Mouse (Mus musculus) lung, postnatal 0 days (tissue): ENCODE data around the gene Adgrf3. TPM values are rescaled to one million over a fixed set of nuclear protein-coding genes. Genes with fewer than 3 reads are reported as not detected.
"Not testable (repeated sequence)": the region's sequence is repeated elsewhere in the genome, so short reads cannot be mapped to it uniquely, and the experiment has no call there.

Experiments used
- ATAC-seq: fragments of 200-750 bp; cut with Nextera tagmentation; 2 replicates; pipeline ENCODE4 v1.8.0; 2017; ENCODE audit warnings: moderate library complexity
- DNase-seq: peaks from one replicate; pipeline ENCODE4 v3.0.0-alpha.2; 2016; ENCODE audit warnings: low spot score
- H3K27ac ChIP-seq: fragments of 300-500 bp; sonication (generic); 2 replicates; pipeline ENCODE4 v1.5.1; 2014; ENCODE audit warnings: antibody characterized with exemption, mild to moderate bottlenecking, low read length, mixed read lengths
- H3K27me3 ChIP-seq: fragments of 300-500 bp; sonication (generic); replicated peaks from 2 replicates; pipeline ENCODE4 v1.6.1; 2014; ENCODE audit warnings: low read length, mixed read lengths; ENCODE audit not compliant: insufficient read depth
- H3K36me3 ChIP-seq: fragments of 300-500 bp; sonication (generic); 2 replicates; pipeline ENCODE4 v1.6.1; 2014; ENCODE audit warnings: low read length, mixed read lengths; ENCODE audit not compliant: insufficient read depth
- H3K4me1 ChIP-seq: fragments of 300-500 bp; sonication (generic); 2 replicates; pipeline ENCODE4 v1.6.1; 2014; ENCODE audit warnings: antibody characterized with exemption, low read depth, low read length, mixed read lengths; ENCODE audit not compliant: insufficient read depth
- H3K4me2 ChIP-seq: fragments of 300-500 bp; sonication (generic); replicated peaks from 2 replicates; pipeline ENCODE4 v1.6.1; 2014; ENCODE audit warnings: low read depth, mild to moderate bottlenecking, low read length, moderate library complexity, mixed read lengths
- H3K4me3 ChIP-seq: fragments of 300-500 bp; sonication (generic); 2 replicates; pipeline ENCODE4 v1.5.1; 2014; ENCODE audit warnings: low read depth, low read length
- H3K9ac ChIP-seq: fragments of 300-500 bp; sonication (generic); replicated peaks from 2 replicates; pipeline ENCODE4 v1.6.1; 2014; ENCODE audit warnings: low read depth, mild to moderate bottlenecking
- H3K9me3 ChIP-seq: fragments of 300-500 bp; sonication (generic); 2 replicates; pipeline ENCODE4 v1.6.1; 2016; ENCODE audit warnings: low read length, mixed read lengths
- CTCF ChIP-seq: IDR thresholded peaks from 2 replicates; pipeline ENCODE4 v1.5.1; 2016; ENCODE audit warnings: antibody characterized with exemption, mild to moderate bottlenecking
- EP300 ChIP-seq: IDR thresholded peaks from 2 replicates; pipeline ENCODE4 v1.6.1; 2016; ENCODE audit warnings: antibody characterized with exemption, mild to moderate bottlenecking, control low read depth
- WGBS: fragments of 180-500 bp; shearing (Covaris S2); extraction: QIAGEN DNeasy Blood & Tissue Kit; methylation state at CpG from one replicate; pipeline ENCODE4 v1.1.7; 2014; 5-methylcytosine and 5-hydroxymethylcytosine counted together
- polyA plus RNA-seq: library from polyadenylated mRNA; unstranded; fragments of >200 nt; fragmentation: Nextera tagmentation; extraction: Ambion mirVana; gene quantifications from 2 replicates; pipeline ENCODE4 v1.2.1, GENCODE M21; 2015

The Adgrf3 gene
- polyA plus RNA-seq, 1 experiment from 2014 or later = 0.13 TPM

DNA sequence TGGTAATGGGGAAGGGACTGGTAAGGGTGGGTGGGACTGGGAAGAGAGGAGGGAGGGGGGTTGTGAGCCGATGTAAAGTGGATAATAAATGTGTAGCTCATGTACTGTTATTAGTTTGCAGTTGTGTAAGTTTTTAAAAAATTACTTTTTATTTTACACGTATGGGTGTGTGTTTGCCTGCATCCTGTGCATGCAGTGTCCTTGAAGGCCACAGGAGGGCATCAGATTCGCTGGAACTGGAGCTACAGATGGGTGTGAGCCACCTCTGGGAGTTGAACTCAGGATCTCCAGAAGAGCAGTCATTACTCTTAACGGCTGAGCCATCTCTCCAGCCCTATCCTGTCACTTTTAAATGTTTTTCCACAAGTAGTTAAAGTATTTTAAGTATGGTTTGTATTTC, 25.4 kb upstream of the Adgrf3 start:
- WGBS = 73% methylated on average over 4 of the region's 4 CpGs
- no peak overlapping the region for H3K4me2 ChIP-seq
- no peaks in the 10 kb centered on the region for H3K9me3 ChIP-seq
- TF ChIP-seq CTCF (peak; percentile 67), EP300 (no peak)
- H3K27me3 ChIP-seq = no peaks in the 10 kb centered on the region
- H3K27ac ChIP-seq = no peak overlapping the region
- ATAC-seq (no peak), DNase-seq (peak; percentile 22)
- H3K9ac ChIP-seq = no peak overlapping the region
- no peaks in the 10 kb centered on the region for H3K4me1 ChIP-seq
- H3K36me3 ChIP-seq = no peaks in the 10 kb centered on the region
- no peak overlapping the region for H3K4me3 ChIP-seq

DNA sequence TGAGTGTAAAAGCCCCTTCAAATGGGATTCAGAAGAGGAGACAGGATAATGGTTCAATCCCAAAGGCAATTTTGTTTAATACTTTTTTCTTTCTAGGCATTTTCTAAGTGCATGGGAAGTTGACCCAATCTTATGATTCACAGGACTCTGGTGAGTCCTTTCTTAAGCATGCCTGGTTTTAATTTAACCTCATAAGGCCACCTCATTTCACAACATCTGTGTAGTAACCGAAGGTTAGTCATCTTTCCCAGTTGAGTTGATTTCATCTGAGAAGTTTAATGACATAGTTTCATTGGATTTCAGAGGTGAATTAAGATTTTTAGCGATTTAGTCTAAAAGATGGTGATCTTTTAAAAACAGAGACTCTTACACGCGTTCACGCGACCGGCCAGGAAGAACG, 17.2 kb upstream of the Adgrf3 start:
- DNase-seq (no peak), ATAC-seq (no peak)
- H3K9me3 ChIP-seq = no peaks in the 10 kb centered on the region
- 96% methylated on average over 8 of the region's 8 CpGs for WGBS
- no peak overlapping the region for H3K9ac ChIP-seq
- H3K27me3 ChIP-seq = no peaks in the 10 kb centered on the region
- no peak for TF ChIP-seq CTCF
- no peak for TF ChIP-seq EP300
- no peaks in the 10 kb centered on the region for H3K36me3 ChIP-seq
- no peaks in the 10 kb centered on the region for H3K4me1 ChIP-seq
- no peak overlapping the region for H3K4me2 ChIP-seq
- H3K4me3 ChIP-seq = no peak overlapping the region
- H3K27ac ChIP-seq = no peak overlapping the region

DNA sequence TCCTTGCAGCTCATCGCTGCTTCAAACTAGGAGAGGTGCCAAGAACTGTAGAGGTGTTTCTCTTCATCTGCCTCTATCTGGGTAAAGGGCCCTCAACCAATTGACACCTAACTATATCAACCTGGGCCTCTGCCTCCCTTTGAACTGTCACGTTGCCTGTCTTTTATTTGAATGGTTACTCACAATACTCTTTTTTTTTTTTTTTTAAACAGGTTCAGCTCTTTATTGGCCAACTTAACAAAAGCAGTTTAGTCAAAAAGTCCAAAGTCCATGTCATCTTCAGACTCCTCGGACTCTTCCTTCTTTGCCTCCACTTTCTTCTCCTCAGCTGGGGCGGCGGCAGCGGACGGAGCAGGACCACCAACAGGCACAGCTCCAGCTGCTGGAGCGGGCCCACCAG, 15.1 kb upstream of the Adgrf3 start:
- DNase-seq (no peak), ATAC-seq (no peak)
- no peak overlapping the region for H3K27ac ChIP-seq
- whole genome bisulfite sequencing = 87% methylated on average over 8 of the region's 8 CpGs
- H3K9ac ChIP-seq = no peak overlapping the region
- no peaks in the 10 kb centered on the region for H3K36me3 ChIP-seq
- H3K4me3 ChIP-seq = no peak overlapping the region
- H3K4me1 ChIP-seq = no peaks in the 10 kb centered on the region
- TF ChIP-seq EP300 (no peak), CTCF (no peak)
- H3K9me3 ChIP-seq = no peaks in the 10 kb centered on the region
- no peak overlapping the region for H3K4me2 ChIP-seq
- H3K27me3 ChIP-seq = no peaks in the 10 kb centered on the region

DNA sequence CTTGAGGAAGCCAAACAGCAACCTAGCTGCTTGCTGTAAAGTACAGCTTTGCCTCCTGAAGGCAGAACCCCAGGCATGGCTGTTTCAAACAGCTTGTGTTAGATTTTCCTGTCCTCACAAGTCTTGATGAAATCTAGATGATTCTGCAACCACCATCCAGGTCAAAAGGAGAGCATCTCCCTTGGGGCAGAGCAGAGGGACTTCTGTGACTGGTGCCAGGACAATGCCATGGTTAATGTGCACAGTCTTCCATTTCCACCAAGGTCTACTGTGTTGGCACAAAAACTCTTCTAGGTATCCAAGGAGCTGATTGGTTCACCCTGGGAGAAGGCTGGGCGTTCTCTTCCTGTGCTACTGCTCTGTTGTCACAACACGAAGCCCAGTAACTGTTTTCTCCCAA, 14.2 kb upstream of the Adgrf3 start:
- TF ChIP-seq EP300 (no peak), CTCF (no peak)

DNA sequence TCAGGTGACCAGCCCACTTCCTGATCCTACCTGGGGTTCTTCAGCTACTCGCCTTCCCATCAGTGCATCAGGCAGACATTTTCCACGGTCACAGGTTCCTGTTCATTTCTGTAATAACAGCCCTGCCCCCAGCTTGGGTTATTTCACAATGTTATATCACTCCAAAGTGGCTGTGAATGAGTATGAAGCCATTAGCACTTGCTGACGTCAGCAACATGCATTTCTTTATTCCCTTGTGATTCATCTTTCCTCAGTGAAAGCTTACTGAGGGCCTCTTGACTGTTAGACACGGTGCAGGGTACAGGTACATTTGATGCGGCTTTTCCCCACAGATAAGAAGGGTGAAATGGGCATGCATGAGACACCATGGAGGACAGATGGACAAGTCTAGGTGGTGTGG, 10.4 kb upstream of the Adgrf3 start:
- Histone ChIP-seq H3K36me3 (no peaks in the 10 kb centered on the region), H3K4me2 (no peak overlapping the region), H3K4me3 (no peak overlapping the region), H3K4me1 (no peaks in the 10 kb centered on the region), H3K9ac (no peak overlapping the region), H3K27ac (no peak overlapping the region), H3K27me3 (no peaks in the 10 kb centered on the region), H3K9me3 (no peaks in the 10 kb centered on the region)
- 61% methylated on average over 5 of the region's 5 CpGs for WGBS
- TF ChIP-seq EP300 = no peak
- TF ChIP-seq CTCF = no peak
- no peak for ATAC-seq
- no peak for DNase-seq

More for the DNA sequence above, 14.2 kb upstream of the Adgrf3 start:
- H3K4me3 ChIP-seq = no peak overlapping the region
- no peaks in the 10 kb centered on the region for H3K9me3 ChIP-seq
- H3K36me3 ChIP-seq = no peaks in the 10 kb centered on the region
- H3K4me1 ChIP-seq = no peaks in the 10 kb centered on the region
- 77% methylated on average over 2 of the region's 2 CpGs for WGBS
- H3K27me3 ChIP-seq = no peaks in the 10 kb centered on the region
- no peak for ATAC-seq
- no peak overlapping the region for H3K4me2 ChIP-seq
- H3K27ac ChIP-seq = no peak overlapping the region
- no peak overlapping the region for H3K9ac ChIP-seq
- DNase-seq = no peak

DNA sequence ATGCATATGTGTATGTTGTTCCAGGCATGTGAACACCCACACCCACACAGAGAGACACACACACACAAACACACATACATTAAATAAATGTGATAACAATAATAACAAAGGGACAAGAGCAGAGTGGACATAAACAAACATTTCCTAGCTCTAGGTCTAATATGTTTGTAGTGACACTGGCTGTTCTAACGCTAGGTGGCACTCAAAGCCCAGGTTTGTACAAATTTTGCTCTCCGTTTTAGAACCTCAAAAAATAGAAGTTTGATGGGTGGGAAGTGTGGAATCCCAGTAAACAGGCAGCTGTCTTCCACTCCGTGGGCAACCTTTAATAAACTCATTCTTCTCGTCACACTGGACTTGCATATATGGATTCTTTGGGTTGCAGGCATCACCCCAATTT, 9.4 kb upstream of the Adgrf3 start:
- Histone ChIP-seq H3K4me3 (no peak overlapping the region), H3K27ac (no peak overlapping the region), H3K4me1 (no peaks in the 10 kb centered on the region), H3K9ac (no peak overlapping the region), H3K27me3 (no peaks in the 10 kb centered on the region), H3K36me3 (no peaks in the 10 kb centered on the region), H3K4me2 (no peak overlapping the region), H3K9me3 (no peaks in the 10 kb centered on the region)
- ATAC-seq = no peak
- DNase-seq = peak; percentile 70
- WGBS = 6% methylated on average over 4 of the region's 4 CpGs
- no peak for TF ChIP-seq EP300
- TF ChIP-seq CTCF = peak; percentile 82

DNA sequence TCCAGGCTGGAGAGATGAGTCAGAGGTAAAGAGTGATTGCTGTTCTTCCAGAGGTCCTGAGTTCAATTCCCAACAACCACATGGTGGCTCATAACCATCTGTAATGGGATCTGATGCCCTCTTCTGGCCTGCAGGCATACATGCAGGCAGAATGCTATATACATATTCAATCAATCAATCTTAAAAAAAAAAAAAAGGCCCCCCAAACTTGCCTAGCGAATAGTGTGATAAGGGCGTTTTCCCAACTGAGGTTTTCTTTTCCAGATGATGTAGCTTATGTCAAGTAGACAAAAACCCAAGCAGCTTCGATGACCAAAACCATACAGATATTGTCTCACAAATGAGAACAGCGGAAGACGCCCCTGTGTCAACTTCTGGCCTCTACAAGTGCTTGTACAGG, 5.2 kb upstream of the Adgrf3 start:
- H3K4me3 ChIP-seq, H3K9ac ChIP-seq, H3K27ac ChIP-seq, ATAC-seq, H3K4me1 ChIP-seq, DNase-seq, H3K36me3 ChIP-seq, H3K27me3 ChIP-seq, H3K9me3 ChIP-seq, H3K4me2 ChIP-seq: not testable (repeated sequence)
- 89% methylated on average over 5 of the region's 5 CpGs for WGBS
